Mouse (Mus musculus) small intestine, adult 2 months (tissue): ENCODE results near the gene Rasgrp4.

ENCODE experiments used
- CTCF ChIP-seq: fragments of 200-500 bp; IDR thresholded peaks from 2 replicates; pipeline ENCODE4 v1.5.1; 2012; ENCODE audit warnings: low read depth, mild to moderate bottlenecking, control low read depth, inconsistent platforms, low read length, moderate library complexity, mixed read lengths; ENCODE audit not compliant: insufficient replicate concordance, insufficient read length; ENCODE audit errors: extremely low read depth
- POLR2A ChIP-seq: fragments of 200-500 bp; IDR thresholded peaks from 2 replicates; pipeline ENCODE4 v1.6.1; 2012; ENCODE audit warnings: low read depth, mild to moderate bottlenecking, control low read depth, inconsistent platforms, low read length, moderate library complexity

GRCm38 (mm10) chr7:29128725-29129124 is 5.9 kb upstream of the Rasgrp4 start:
- TF ChIP-seq CTCF (peak; percentile 64; the same call in 1 of the 2 replicates), POLR2A (no peak)
